Mouse (Mus musculus) kidney, adult 9 months (tissue): Measurements from ENCODE around the gene Il15.

Source experiments
- DNase-seq: peaks from one replicate; pipeline ENCODE4 v3.0.0; 2022

The Il15 gene

GRCm38 (mm10) chr8:82402686-82403330 is at the start of gene Il15:
Il15 (minus strand) TSS chr8:82403222.
- peak; percentile 97 for DNase-seq

- DNase-seq = no peak
These were observed 41.9 kb upstream of the Il15 start for GRCm38 (mm10) chr8:82444897-82445296.

- peak; percentile 67 for DNase-seq
These were observed 13.7 kb upstream of the Il15 start for GRCm38 (mm10) chr8:82416587-82417340.

- peak; percentile 81 for DNase-seq
These were observed 12.5 kb upstream of the Il15 start for GRCm38 (mm10) chr8:82415485-82415884.

- no peak for DNase-seq
These were observed 7.1 kb upstream of the Il15 start for GRCm38 (mm10) chr8:82410135-82410534.

- DNase-seq = no peak
These were observed 4.0 kb upstream of the Il15 start for GRCm38 (mm10) chr8:82407060-82407459.

GRCm38 (mm10) chr8:82404068-82404467 is 1.0 kb upstream of the Il15 start:
- DNase-seq = no peak

- peak; percentile 76 for DNase-seq
These were observed 749 bp downstream of the Il15 start for GRCm38 (mm10) chr8:82402261-82402685.

GRCm38 (mm10) chr8:82401490-82401889 is 1.5 kb downstream of the Il15 start:
- DNase-seq = peak; percentile 50

- DNase-seq = no peak
These were observed 2.0 kb downstream of the Il15 start for GRCm38 (mm10) chr8:82401059-82401458.

GRCm38 (mm10) chr8:82400376-82400775 is 2.6 kb downstream of the Il15 start:
- DNase-seq = no peak

- no peak for DNase-seq
These were observed 4.5 kb downstream of the Il15 start for GRCm38 (mm10) chr8:82398546-82398945.

GRCm38 (mm10) chr8:82391258-82391657 is 11.8 kb downstream of the Il15 start:
- no peak for DNase-seq

- no peak for DNase-seq
These were observed 14.6 kb downstream of the Il15 start for GRCm38 (mm10) chr8:82388356-82388902.

- no peak for DNase-seq
These were observed 15.4 kb downstream of the Il15 start for GRCm38 (mm10) chr8:82387614-82388013.

- no peak for DNase-seq
These were observed 17.2 kb downstream of the Il15 start for GRCm38 (mm10) chr8:82385867-82386266.

- DNase-seq = no peak
These were observed 18.4 kb downstream of the Il15 start for GRCm38 (mm10) chr8:82384458-82385234.

- no peak for DNase-seq
These were observed 19.7 kb downstream of the Il15 start for GRCm38 (mm10) chr8:82383346-82383745.

- DNase-seq = no peak
These were observed 20.7 kb downstream of the Il15 start for GRCm38 (mm10) chr8:82382316-82382715.

GRCm38 (mm10) chr8:82374470-82374869 is 28.6 kb downstream of the Il15 start:
- DNase-seq = no peak

GRCm38 (mm10) chr8:82372846-82373245 is 30.2 kb downstream of the Il15 start:
- DNase-seq = no peak

- no peak for DNase-seq
These were observed 32.4 kb downstream of the Il15 start for GRCm38 (mm10) chr8:82370657-82371056.

GRCm38 (mm10) chr8:82361061-82361460 is 42.0 kb downstream of the Il15 start:
- DNase-seq = no peak
